Mouse (Mus musculus): ENCODE measurements around the gene Traf6. TPM values are rescaled to one million over a fixed set of nuclear protein-coding genes. Genes with fewer than 3 reads are reported as not detected.

Traf6 gene
- polyA plus RNA-seq, 2 experiments = 3.3 to 4.5 TPM

- Histone ChIP-seq H3K4me2 (ENCODE audit: low read depth) (no peak overlapping the region), H3K9me3 (ENCODE audit: control insufficient read depth, low read length) (no peaks in the 10 kb centered on the region), H3K27ac (no peak overlapping the region), H3K4me3 (ENCODE audit: insufficient read depth in 1 of 2, low read depth in 2 of 2, low read length in 2 of 2) (no peak overlapping the region), H3K9ac (replicated peaks) (no peak overlapping the region), H3K36me3 (replicated peaks; ENCODE audit: control insufficient read depth, insufficient read depth, low read depth) (no peaks in the 10 kb centered on the region), H3K4me1 (replicated peaks; ENCODE audit: control insufficient read depth in 2 of 2, insufficient read depth in 2 of 2, low read length in 1 of 2) (peaks cover 0 to 2% of the 10 kb centered on the region in 2 experiments; a peak in 2 of 4 replicates), H3K27me3 (ENCODE audit: control insufficient read depth, insufficient read depth, low read length) (no peaks in the 10 kb centered on the region)
- TF ChIP-seq EP300 (IDR thresholded peaks at IDR 0.05; ENCODE audit: low read depth) (no peak), CTCF (IDR thresholded peaks at IDR 0.05; ENCODE audit: low read depth) (no peak)
- WGBS (ENCODE audit: insufficient replicate concordance) = 32% methylated on average over 3 of the region's 3 CpGs
- DNase-seq (ENCODE audit: low read depth in 3 of 3, low spot score in 3 of 3) = no peak
- ATAC-seq (ENCODE audit: insufficient read depth) = no peak
Measured at GRCm38 (mm10) chr2:101673547-101673946, 4.7 kb upstream of the Traf6 start.

- ATAC-seq (ENCODE audit: insufficient read depth) (no peak), DNase-seq (ENCODE audit: low read depth in 3 of 3, low spot score in 3 of 3) (peak in 1 of 3 experiments; percentile 54)
- Histone ChIP-seq H3K9ac (replicated peaks) (peak overlapping the region; percentile 73), H3K27me3 (ENCODE audit: control insufficient read depth, insufficient read depth, low read length) (no peaks in the 10 kb centered on the region), H3K4me2 (ENCODE audit: low read depth) (peak overlapping the region; percentile 84), H3K27ac (no peak overlapping the region), H3K36me3 (replicated peaks; ENCODE audit: control insufficient read depth, insufficient read depth, low read depth) (no peaks in the 10 kb centered on the region), H3K4me3 (ENCODE audit: insufficient read depth in 1 of 2, low read depth in 2 of 2, low read length in 2 of 2) (peak overlapping the region; percentile 89 to 93), H3K9me3 (ENCODE audit: control insufficient read depth, low read length) (no peaks in the 10 kb centered on the region), H3K4me1 (replicated peaks; ENCODE audit: control insufficient read depth in 2 of 2, insufficient read depth in 2 of 2, low read length in 1 of 2) (peaks cover 4 to 5% of the 10 kb centered on the region in 2 experiments)
- TF ChIP-seq EP300 (IDR thresholded peaks at IDR 0.05; ENCODE audit: low read depth) = no peak
- TF ChIP-seq CTCF (IDR thresholded peaks at IDR 0.05; ENCODE audit: low read depth) = no peak
- 5% methylated on average over 15 of the region's 15 CpGs for WGBS (ENCODE audit: insufficient replicate concordance)
Measured at GRCm38 (mm10) chr2:101679164-101679784, 1.0 kb downstream of the Traf6 start.

- Histone ChIP-seq H3K27ac (no peak overlapping the region), H3K27me3 (ENCODE audit: control insufficient read depth, insufficient read depth, low read length) (no peaks in the 10 kb centered on the region), H3K9me3 (ENCODE audit: control insufficient read depth, low read length) (no peaks in the 10 kb centered on the region), H3K4me2 (ENCODE audit: low read depth) (no peak overlapping the region), H3K4me3 (ENCODE audit: insufficient read depth in 1 of 2, low read depth in 2 of 2, low read length in 2 of 2) (no peak overlapping the region), H3K9ac (replicated peaks) (no peak overlapping the region), H3K36me3 (replicated peaks; ENCODE audit: control insufficient read depth, insufficient read depth, low read depth) (peaks cover 4% of the 10 kb centered on the region), H3K4me1 (replicated peaks; ENCODE audit: control insufficient read depth in 2 of 2, insufficient read depth in 2 of 2, low read length in 1 of 2) (peaks cover under 1 to 2% of the 10 kb centered on the region in 2 experiments)
- 83% methylated on average over 12 of the region's 12 CpGs for WGBS (ENCODE audit: insufficient replicate concordance)
- TF ChIP-seq EP300 (IDR thresholded peaks at IDR 0.05; ENCODE audit: low read depth) = no peak
- no peak for TF ChIP-seq CTCF (IDR thresholded peaks at IDR 0.05; ENCODE audit: low read depth)
- DNase-seq (ENCODE audit: low read depth in 3 of 3, low spot score in 3 of 3) (no peak), ATAC-seq (ENCODE audit: insufficient read depth) (no peak)
Measured at GRCm38 (mm10) chr2:101684421-101684820, 6.2 kb downstream of the Traf6 start.

GRCm38 (mm10) chr2:101688011-101688410 lies 9.8 kb downstream of the Traf6 start:
- no peak for ATAC-seq (ENCODE audit: insufficient read depth)
- Histone ChIP-seq H3K27ac (no peak overlapping the region), H3K4me2 (ENCODE audit: low read depth) (no peak overlapping the region), H3K9me3 (ENCODE audit: control insufficient read depth, low read length) (no peaks in the 10 kb centered on the region), H3K36me3 (replicated peaks; ENCODE audit: control insufficient read depth, insufficient read depth, low read depth) (peaks cover 7% of the 10 kb centered on the region), H3K27me3 (ENCODE audit: control insufficient read depth, insufficient read depth, low read length) (no peaks in the 10 kb centered on the region), H3K9ac (replicated peaks) (no peak overlapping the region), H3K4me1 (replicated peaks; ENCODE audit: control insufficient read depth in 2 of 2, insufficient read depth in 2 of 2, low read length in 1 of 2) (no peaks in the 10 kb centered on the region), H3K4me3 (ENCODE audit: insufficient read depth in 1 of 2, low read depth in 2 of 2, low read length in 2 of 2) (no peak overlapping the region)
- TF ChIP-seq CTCF (IDR thresholded peaks at IDR 0.05; ENCODE audit: low read depth) = no peak
- TF ChIP-seq EP300 (IDR thresholded peaks at IDR 0.05; ENCODE audit: low read depth) = no peak
- DNase-seq (ENCODE audit: low read depth in 3 of 3, low spot score in 3 of 3) = no peak
- 83% methylated on average over 5 of the region's 5 CpGs for WGBS (ENCODE audit: insufficient replicate concordance)

- TF ChIP-seq EP300 (IDR thresholded peaks at IDR 0.05; ENCODE audit: low read depth) = no peak
- Histone ChIP-seq H3K9ac (replicated peaks) (no peak overlapping the region), H3K27me3 (ENCODE audit: control insufficient read depth, insufficient read depth, low read length) (no peaks in the 10 kb centered on the region), H3K4me1 (replicated peaks; ENCODE audit: control insufficient read depth in 2 of 2, insufficient read depth in 2 of 2, low read length in 1 of 2) (no peaks in the 10 kb centered on the region), H3K4me3 (ENCODE audit: insufficient read depth in 1 of 2, low read depth in 2 of 2, low read length in 2 of 2) (no peak overlapping the region), H3K4me2 (ENCODE audit: low read depth) (no peak overlapping the region), H3K27ac (no peak overlapping the region), H3K36me3 (replicated peaks; ENCODE audit: control insufficient read depth, insufficient read depth, low read depth) (peaks cover 7% of the 10 kb centered on the region), H3K9me3 (ENCODE audit: control insufficient read depth, low read length) (no peaks in the 10 kb centered on the region)
- 78% methylated on average over 9 of the region's 9 CpGs for WGBS (ENCODE audit: insufficient replicate concordance)
- ATAC-seq (ENCODE audit: insufficient read depth) = no peak
- DNase-seq (ENCODE audit: low read depth in 3 of 3, low spot score in 3 of 3) = no peak
Measured at GRCm38 (mm10) chr2:101690252-101690827, 12.1 kb downstream of the Traf6 start.

Data from liver, embryonic 14.5 days (tissue).